Mouse (Mus musculus): Measurements from ENCODE around the gene Vmn1r197.
"Not testable (repeated sequence)": the region's sequence is repeated elsewhere in the genome, so short reads cannot be mapped to it uniquely, and the experiment has no call there.

Vmn1r197 gene

GRCm38 (mm10) chr13:22324289-22324688 lies at the start of gene Vmn1r197:
Gene Vmn1r197 (plus strand): TSS chr13:22324589.
- DNase-seq (ENCODE audit: low spot score) = no peak

GRCm38 (mm10) chr13:22284578-22284977 lies 39.8 kb upstream of the Vmn1r197 start:
- no peak for DNase-seq (ENCODE audit: low spot score)

- DNase-seq (ENCODE audit: low spot score) = no peak
These were observed 34.8 kb upstream of the Vmn1r197 start, which contains the start of gene Vmn1r196 for GRCm38 (mm10) chr13:22289620-22290019. Gene Vmn1r196 (plus strand): TSS chr13:22289920.

- not testable (repeated sequence) for DNase-seq (ENCODE audit: low spot score)
These were observed 16.3 kb upstream of the Vmn1r197 start for GRCm38 (mm10) chr13:22308075-22308474.

- no peak for DNase-seq (ENCODE audit: low spot score)
These were observed 9.0 kb upstream of the Vmn1r197 start for GRCm38 (mm10) chr13:22315361-22315760.

GRCm38 (mm10) chr13:22317366-22317765 lies 7.0 kb upstream of the Vmn1r197 start:
- no peak for DNase-seq (ENCODE audit: low spot score)

- DNase-seq (ENCODE audit: low spot score) = no peak
These were observed 4.3 kb upstream of the Vmn1r197 start for GRCm38 (mm10) chr13:22320091-22320490.

GRCm38 (mm10) chr13:22333269-22333668 lies 8.9 kb downstream of the Vmn1r197 start:
- DNase-seq (ENCODE audit: low spot score) = no peak

GRCm38 (mm10) chr13:22335565-22335964 lies 11.2 kb downstream of the Vmn1r197 start:
- DNase-seq (ENCODE audit: low spot score) = no peak

- DNase-seq (ENCODE audit: low spot score) = no peak
These were observed 25.7 kb downstream of the Vmn1r197 start, which contains the start of gene Vmn1r198 for GRCm38 (mm10) chr13:22350064-22350463. Gene Vmn1r198 (plus strand): TSS chr13:22350364.

GRCm38 (mm10) chr13:22350813-22351212 lies 26.4 kb downstream of the Vmn1r197 start:
- DNase-seq (ENCODE audit: low spot score) = no peak

- DNase-seq (ENCODE audit: low spot score) = no peak
These were observed 55.1 kb downstream of the Vmn1r197 start, which contains the start of gene Vmn1r199 for GRCm38 (mm10) chr13:22379518-22379917. Gene Vmn1r199 (plus strand): TSS chr13:22379818.

- DNase-seq (ENCODE audit: low spot score) = peak; percentile 2
These were observed 56.7 kb downstream of the Vmn1r197 start for GRCm38 (mm10) chr13:22381128-22381527.
